Mouse (Mus musculus) lung, postnatal 10 days (tissue): ENCODE measurements at regions not wholly inside any gene's neighbourhood (a gene's known extent, or its start where the extent isn't known, plus 50 kb on each side); places are given as distances from the start of the nearest gene placed in this dataset.

Experiments used
- DNase-seq: peaks from one replicate; pipeline ENCODE4 v3.0.0; 2021

DNA sequence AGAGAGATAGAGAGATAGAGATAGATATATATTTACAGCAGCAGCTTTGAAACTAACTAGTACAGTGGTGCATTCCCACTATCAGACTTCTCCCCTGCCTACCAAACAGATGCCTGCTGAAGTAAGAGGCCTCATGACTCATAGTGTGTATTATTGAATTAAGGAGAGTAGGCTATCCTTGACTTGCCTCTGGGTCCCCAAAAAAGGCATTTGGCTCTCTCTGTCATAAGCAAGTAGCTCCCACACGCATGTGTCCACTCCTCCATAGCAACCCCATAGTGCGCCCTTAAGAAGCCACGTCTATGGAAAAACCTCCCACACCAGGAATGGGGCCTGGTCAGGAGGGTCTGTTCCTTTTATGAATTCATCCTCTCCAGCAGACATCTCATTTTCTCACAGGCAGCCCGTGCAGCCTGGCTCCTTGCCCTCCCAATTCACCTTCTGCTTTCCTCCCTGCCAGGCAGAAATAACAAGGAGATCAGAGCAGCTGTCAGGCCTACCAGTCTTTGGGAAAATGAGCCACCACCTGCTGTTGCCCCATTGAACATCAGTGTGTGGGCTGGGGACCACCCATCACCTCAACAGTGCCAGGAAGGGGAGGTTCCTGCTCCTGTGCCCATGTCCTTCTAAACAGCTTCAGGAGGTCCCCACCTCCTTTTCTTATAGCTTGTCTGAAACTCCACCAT lies 208.5 kb upstream of the Mocs1 start:
- DNase-seq, result no peak

DNA sequence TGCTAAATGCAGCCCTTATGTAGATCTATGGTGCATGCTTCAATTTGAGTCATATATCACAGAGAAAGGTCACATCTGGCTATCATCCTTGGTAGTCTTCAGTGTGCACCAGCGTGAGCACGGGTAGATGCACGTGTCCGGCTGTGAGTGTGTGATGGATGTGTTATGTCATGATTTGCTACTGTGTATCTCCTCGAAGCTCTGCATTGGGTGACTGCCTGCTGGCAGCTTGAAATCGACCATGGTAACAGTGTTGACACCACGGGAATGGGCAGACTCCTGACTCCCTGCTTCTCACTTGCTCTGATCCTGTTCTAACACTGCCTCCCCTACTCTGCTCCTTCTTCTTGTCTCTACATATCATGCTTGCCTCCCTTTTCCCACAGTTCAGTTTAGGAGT lies 204.9 kb upstream of the Mocs1 start:
- no peak for DNase-seq

DNA sequence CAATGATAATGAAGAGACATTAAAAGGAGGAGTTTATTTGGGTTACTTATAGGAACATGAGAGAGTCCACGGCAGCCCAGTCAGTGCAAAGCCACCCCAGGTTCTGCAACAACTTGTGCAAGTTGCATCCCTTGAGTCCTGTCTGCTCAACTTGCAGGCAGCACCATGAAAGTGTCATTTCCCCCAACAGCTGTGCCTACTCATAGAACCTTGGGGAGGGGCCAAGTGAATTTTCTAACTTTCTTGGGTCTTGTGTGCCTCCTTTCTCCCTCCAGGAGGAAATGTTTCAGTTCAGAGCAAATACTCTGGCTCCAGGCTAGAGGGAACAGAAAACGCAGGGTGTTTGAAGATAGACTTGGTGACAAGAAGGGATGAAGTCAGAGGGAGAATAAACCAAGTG lies 204.5 kb upstream of the Mocs1 start:
- DNase-seq, result peak; percentile 71

DNA sequence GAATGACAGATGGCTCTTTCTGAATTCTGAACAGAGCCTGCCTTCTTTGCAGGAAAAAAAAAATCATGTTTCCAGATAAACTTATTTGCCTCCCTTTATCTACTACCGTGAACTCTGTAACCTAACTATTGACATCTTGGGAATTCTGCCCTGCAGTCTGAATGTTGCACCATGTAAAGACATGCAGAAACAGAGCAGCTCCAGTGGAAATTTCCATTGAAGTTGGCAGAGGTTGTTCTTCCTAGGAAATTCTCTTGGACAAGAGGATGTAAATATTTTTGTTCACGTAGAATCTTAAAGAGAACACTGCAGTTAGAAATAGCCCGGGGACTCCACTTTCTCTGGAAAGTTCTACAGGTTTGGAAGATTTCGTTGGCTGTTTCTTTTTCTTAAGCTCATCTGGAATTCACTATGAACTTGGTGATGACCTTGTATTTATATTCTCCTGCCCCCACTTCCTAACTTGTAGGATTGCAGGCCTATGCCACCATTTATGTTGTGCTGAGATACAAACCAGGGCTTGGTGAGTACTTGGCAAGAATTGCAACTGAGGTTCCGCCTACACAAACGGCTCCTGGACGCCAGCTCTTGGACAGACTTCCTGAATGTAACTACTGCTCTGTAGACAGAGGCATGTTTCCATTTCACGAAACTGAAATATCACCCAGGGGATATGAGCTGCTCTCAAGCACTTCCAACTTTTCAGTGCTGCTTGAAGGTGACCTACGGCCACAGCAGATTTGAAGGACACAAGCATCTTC lies 202.7 kb upstream of the Mocs1 start:
- no peak for DNase-seq

DNA sequence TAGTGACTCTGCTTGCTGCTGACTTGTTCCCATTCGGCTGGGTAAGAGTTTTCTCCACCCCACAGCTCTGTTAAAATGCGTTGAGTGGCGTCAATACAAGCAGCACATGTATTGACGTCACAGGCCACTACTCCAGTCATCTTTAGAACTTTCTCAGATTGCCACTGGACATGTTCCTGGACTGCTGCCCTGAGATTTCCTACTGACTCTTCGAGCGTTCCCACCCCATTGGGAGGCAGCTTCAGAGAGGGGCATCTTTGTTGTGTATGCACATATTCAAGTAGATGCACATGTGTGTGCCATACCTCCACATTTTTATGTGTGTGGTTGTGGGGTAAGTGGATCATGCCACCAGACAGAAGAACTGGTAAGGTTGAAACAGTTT lies 202.2 kb upstream of the Mocs1 start:
- DNase-seq, result no peak

DNA sequence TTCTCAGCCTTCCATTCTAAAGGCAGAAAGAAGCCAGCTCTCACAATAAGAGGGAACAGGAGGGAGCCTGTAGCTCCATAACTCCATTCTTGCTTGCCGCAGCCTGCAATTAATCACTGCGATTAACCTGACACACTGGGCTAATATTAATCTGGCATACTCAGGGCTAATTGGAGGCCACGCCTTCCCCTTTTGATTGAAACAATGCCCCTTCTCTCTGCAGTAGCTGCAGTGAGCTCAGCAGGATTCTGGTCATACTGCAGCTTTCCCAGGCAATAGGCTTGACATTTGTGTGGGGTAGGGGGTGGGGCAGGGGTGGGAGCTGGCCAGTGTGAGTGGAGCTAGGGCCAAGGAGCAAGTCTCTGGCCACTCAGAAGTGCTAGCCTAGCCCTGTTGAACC lies 196.9 kb upstream of the Mocs1 start:
- DNase-seq, result no peak

DNA sequence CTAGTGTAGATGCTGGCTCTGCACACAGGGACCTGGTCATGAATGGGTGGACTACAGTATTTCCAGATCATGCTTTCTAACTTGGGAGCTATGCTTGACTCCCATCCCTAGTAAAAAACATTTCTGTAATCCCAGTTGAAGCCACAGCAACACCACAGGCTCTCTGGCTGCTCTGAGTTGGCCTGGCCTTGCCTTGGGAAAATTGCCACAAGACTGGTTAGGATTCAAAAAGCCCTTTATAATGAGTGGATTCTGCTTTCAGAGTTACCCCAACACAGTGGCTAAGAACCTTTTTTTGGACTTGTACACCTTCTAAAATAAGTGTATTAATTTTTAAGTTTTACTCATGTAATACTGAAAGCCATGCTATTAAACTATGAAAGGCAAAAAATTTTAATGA lies 188.1 kb upstream of the Mocs1 start:
- no peak for DNase-seq

DNA sequence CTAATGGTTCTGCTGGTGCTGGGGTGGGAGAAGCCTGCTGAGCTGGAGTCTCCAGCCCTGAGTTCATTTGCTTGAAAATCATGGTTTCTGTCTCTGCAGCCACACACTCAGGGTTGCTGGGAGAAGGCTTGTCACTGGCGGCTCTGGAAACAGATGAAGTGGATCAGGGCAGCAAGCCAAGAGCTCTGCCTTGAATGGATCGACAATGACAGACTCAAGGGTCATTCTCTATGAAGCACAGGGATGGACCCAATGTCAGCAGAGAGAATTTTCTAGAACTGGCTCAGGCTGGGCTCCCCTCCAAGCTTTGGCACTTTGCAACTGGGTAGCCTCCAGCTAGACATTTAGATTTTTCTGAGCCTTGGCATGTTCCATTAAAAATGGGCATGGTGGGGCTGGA lies 184.7 kb upstream of the Mocs1 start:
- DNase-seq, result peak; percentile 47

DNA sequence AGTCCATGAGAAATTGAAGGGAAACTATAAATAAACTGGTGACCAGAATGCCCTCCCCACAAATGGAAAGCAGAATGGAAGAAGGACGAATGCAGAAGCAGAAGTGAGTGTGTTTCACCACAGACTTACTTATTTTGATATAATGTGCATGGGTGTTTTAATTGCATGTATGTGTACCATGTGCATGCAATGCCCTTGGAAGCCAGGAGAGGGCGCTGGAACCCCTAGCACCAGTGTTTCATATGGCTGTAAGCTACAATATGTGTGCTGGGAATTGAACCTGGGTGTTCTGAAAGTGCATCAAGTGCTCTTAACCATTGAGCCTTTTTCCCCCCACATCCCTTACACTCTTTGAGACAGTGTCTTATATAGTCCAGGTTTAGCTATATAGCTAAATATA lies 183.1 kb upstream of the Mocs1 start:
- DNase-seq, result no peak

DNA sequence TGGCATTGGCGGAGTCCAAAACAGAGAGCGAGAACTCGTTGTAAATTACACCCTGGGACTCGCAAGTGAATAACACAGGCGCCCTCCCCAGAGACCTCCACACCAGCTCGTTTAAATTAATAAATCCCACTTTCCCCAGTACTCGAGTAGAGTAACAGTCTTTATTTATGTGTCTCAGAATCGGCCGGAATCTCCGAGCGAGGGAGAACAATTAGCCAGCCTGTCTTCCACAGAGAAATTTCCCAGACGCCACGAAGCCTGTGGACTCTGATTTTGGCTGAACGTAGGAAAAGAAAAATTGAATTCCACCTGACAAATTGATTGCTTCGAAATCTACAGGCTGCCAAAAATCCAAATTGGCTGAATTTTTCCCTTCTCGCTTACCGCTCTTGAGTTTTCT lies 180.9 kb upstream of the Mocs1 start:
- no peak for DNase-seq

DNA sequence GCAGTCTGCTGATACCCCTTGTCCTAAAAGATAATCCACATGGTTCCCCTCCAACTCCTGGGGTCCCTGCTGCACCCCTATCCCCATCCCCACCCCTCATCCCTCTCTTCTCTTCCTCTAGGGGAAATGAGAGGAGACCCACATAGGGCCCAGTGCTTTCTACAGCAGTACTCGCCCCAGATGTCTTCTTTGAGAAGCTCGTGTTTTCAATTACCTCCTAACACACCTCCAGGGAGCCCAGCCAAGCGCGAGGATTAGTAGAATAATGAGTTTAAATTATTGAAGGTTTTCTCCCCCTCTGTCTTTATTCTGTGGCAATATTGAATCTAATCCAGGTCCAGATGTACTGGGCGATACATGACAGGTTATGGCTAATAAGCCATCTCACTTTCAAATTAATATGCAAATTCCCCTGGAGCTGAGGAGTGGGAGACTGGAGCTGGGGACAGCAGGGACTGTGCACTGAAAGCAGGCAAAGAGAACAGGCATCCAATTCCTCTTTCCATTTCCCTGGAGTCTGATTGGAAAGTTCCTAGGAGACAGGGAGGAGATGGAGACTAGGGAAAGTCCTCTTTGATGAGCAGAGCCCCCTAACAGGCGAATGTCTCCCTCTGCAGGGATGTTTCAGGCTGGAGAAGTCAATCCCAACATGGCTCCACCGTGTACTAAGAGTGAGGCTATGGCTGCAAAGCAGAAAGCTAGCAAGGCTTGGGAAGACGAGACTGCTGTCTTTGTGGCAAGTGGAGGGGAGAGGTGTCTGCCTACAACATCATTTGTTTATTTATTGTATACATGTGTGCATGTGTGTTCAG lies 177.2 kb upstream of the Mocs1 start:
- no peak for DNase-seq

DNA sequence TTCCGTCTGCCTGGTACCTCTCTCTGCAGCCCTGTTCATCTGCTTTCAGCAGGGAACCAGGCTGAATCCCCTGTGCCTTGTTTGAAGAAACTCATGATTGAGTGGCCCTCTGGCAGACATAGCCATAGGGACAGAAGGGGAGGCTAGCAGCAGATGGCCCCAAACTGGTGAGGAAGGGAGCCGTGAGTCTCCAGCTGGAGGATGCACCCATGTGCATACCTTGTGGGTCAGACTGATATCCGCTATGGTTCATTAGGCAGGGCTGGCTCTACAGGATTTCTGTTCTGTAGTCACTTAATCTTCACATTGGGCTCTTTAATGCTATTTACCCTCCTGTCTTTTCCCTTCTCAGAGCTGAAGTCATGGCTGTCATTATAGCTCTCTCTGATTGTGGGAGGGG lies 175.9 kb upstream of the Mocs1 start:
- DNase-seq, result no peak

DNA sequence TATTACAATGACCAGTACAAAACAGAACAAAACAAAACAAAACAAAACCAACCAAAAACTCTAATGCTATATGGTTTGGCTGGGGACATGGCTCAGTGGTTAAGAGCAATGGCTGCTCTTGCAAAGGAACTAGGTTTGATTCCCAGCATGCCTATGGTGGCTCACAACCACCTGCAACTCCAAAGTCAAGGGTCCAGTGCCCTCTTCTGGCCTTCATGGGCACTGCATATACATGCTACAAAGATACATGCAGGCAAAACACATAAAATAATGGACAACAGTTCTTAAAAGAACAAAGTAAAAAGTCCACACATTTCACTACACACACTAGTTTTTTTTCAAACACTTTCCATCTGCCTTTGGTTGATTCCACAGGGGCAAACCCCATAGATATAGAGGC lies 169.7 kb upstream of the Mocs1 start:
- no peak for DNase-seq

DNA sequence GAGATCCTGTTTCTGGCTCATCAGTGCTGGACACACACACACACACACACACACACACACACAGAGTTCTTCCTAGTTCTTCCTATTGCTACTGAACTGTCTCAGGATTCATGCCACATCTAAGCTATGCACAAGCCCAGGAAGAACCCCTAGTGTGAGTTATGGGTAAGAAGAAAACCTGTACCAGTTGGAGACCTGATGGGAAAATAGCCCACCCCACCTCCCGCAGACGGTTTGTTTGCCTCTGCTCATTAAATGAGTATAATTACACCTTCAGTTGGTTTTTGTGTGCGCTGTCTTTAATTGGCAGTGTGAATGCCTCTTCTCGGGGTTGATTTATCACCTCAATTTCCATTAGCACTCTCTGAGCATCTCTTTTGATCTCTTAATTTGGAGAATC lies 165.8 kb upstream of the Mocs1 start:
- no peak for DNase-seq

DNA sequence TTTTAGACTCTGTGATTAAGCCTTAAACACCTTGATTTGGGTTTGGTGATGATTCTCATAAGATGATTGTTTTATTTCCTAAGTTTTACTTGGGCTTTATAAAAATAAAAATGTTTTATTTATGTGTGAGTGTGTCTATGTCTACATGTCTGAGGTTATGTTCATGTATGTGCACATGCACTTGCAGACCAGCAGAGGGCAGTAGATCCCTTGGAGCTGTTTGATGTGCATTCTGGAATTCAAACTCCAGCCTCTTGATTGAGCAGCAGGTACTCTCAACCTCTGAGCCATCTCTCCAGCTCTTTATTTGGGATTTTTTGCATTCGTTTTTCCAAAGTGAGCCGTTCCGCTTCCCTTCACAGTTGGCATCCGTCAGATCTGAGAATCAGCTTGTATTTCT lies 161.8 kb upstream of the Mocs1 start:
- DNase-seq, result no peak

DNA sequence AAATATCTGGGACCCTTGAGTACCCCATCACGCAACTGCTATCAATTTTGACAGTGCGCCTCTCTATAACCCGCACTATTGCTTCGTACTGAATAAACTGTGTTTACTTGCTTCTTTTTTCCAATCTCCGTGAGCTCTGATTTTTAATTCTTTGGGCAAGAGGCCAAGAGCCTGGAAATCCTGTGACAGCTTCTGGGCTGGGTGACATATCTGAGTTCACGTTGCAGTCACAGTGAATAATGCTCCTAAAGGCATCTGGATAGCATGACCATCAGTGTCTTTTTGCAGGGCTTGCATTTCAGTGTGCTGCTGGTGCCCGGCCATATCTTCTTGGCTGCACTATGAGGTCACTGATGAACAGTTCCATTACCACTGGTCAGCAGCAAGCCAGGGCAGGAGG lies 158.2 kb upstream of the Mocs1 start:
- no peak for DNase-seq

DNA sequence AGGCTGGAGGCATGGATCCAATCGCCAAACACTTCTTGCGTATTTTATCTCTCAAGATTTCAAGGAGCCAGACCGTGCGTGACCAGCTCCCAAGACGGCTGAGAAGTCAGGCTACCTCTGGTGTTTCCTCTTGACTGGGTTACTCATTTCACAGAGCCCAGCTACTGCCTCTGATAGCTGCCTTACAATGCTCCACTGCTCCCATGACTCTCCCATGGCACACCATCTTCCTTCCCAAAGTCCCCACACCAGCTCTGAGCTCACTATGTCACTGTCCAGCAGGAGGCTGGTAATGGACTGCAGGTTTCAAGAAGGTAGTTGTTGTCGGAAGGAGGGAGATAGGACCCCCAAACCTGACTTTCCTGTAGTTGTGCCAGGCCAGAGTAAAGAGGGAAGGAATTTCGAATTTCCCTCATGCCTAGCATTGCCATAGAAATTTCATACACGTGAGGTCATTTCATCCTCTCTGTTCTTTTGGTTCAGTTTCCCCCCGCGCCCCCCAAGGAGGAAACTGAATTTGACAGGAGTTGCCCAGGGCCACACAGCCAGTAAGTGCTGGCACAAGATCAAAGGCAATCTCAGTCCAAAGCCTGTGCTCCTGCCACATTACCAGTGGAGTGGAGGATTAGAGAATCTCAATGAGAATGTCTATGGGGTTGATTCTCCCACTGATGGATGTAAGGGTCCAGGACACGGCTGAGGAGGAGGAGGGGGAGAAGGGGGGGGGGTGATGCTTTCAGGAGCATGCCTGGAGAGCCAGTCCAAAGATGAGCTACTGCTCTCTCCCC lies 155.3 kb upstream of the Mocs1 start:
- no peak for DNase-seq

DNA sequence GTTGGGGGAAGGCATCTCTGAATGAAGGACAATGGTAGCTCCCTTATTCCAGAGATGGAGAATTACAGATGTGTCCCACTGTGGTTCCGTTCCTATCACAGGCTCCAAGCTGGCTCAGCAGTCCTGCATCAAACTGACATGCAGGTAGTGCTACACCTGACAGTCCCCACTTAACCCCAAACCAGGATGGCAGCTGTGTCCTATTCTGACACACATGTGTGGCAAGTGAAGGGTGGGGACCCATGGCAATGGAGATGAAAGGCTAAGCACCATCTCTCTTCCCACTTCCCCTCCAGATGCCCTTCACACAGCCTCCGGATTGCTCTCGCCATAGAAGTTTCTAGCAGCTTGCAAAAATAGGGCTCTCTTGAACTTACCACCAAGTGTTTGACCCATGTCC lies 153.2 kb upstream of the Mocs1 start:
- DNase-seq, result no peak

DNA sequence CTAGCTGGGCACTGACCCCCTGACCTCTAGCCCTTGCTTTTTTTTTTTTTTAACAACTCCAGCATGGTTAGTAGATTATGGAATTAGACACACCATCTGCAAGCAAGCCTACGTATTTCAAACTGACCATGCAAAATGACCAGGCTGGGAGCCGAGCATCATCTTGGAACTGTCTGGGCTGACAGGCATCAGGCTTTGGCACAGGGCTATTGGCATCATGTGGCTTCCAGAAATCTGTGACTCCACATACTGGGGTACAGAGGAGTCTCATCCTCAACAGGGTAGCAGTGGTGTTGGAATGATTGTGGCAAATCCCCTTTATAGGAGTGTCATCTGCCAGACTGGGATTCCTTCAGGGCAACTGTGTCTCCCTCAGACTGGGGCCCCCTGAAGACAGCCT lies 152.7 kb upstream of the Mocs1 start:
- no peak for DNase-seq

DNA sequence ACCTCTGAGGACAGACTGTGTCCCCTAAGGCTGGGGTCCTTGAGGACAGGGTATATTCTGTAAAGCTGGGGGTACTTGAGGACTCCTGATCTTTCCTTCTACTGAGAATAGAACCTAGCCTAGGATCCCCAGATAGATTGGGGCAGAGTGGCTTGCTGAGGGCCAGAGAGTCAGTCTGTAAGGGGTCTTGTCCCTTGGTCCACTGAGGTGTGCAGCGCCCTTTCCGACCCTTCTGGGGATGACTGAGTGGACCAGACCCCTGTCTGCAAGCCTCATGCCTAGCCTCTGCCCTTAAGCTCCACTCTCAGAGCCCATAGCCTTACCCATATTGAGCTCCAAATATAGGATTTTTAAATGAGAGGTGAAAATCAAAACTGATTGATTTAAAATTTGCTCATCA lies 152.2 kb upstream of the Mocs1 start:
- DNase-seq, result no peak

DNA sequence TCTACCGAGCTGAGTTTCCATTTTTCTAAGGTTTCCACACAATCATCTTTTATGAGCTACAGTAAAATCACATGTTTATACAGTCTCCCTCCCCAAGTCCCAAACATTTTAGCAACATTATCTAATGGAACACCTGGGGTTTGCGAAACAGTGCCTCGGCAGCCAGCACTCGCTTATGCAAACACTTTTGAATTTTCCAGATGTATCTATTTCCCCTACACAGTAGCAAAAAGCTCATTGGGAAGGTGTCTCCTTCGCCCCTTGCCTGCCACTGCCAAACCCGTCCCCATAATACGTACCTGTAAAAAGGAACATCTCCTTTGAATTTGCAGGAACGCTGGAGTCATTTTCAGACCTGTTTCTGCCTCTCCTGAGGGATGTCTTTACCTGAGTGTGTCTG lies 149.6 kb upstream of the Mocs1 start:
- DNase-seq, result no peak

DNA sequence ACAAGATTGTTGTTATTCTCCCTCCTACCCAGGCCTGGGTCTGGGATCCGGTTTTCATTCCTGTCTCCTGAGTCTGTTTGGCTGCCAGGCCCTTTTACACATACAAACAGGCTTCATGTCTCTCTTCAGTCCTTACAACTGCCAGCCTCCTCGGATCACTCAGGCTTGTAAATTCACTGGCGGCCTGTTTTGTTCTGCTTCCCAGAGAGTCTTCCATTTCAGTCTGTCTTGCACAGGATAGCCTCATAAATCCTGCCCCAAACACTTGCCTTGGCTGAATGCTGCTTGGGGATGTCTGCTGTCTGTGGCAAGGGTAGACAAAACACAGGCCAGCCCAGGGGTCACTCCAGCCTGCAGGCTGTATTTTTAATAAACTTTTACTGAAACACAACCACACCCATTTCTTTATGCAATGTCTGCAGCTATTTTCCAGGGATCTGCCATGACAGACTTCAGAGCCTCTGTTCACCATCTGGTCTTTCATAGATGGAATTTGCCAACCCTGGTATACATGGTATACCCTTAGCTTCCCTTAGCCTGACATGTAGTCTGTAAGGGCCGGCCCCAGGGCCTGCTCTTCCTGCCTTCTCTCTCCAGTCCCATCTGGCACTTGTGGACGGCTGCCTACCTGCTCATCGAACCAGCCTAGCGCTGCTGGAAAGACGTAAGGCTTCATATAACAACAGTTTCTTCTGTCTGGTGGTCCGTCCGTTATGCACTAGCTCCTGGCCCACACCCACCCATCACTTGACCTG lies 149.0 kb upstream of the Mocs1 start:
- no peak for DNase-seq

DNA sequence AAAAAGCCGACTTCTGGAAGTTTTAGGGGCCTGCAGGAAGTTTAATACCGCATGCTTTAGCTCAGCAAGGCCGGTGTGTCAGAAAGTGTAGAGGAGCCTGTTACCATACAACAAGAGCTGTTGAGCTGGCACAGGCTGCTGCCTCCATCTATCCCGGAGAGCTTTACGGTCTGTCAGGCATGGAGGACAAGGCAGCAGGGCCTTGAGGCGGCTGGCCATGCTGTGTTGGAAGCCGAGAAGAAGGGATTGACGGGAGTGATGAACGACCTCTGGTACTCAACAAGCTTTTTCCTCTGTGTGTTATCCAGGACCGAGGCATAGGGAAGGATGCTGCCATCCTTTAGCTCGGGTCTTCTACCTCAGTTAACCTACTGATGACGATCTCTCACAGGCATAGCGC lies 146.8 kb upstream of the Mocs1 start:
- DNase-seq, result no peak
